Mouse (Mus musculus) neutrophil, adult 5-6 weeks (primary cell): ENCODE measurements around the gene Cldn20. TPM values are rescaled to one million over a fixed set of nuclear protein-coding genes. Genes with fewer than 3 reads are reported as not detected.

ENCODE experiments used
- ATAC-seq: fragments of 151-379, 151-347 bp; 2 replicates; pipeline ENCODE4 v1.8.0; 2017; ENCODE audit warnings: mild to moderate bottlenecking, moderate TSS enrichment; ENCODE audit not compliant: insufficient number of reproducible peaks, poor library complexity, low FRiP score, severe bottlenecking; ENCODE audit errors: extremely low read depth
- total RNA-seq: library from RNA; stranded (forward); fragments of 200-1000 nt; gene quantifications from 2 replicates; pipeline ENCODE4 v1.2.3, GENCODE M21; 2017

The Cldn20 gene
- total RNA-seq, 1 experiment from 2014 or later = 1.5 TPM

GRCm38 (mm10) chr17:3516406-3516805 lies 15.9 kb upstream of the Cldn20 start:
- no peak; the same call in 1 of the 2 replicates for ATAC-seq

GRCm38 (mm10) chr17:3520344-3520743 lies 12.0 kb upstream of the Cldn20 start:
- ATAC-seq = no peak

GRCm38 (mm10) chr17:3527841-3528471 lies 4.4 kb upstream of the Cldn20 start:
- no peak for ATAC-seq

GRCm38 (mm10) chr17:3529523-3529922 lies 2.8 kb upstream of the Cldn20 start:
- ATAC-seq = no peak

GRCm38 (mm10) chr17:3530549-3530948 lies 1.8 kb upstream of the Cldn20 start:
- ATAC-seq = no peak

GRCm38 (mm10) chr17:3531641-3532040 lies 713 bp upstream of the Cldn20 start:
- no peak for ATAC-seq

- no peak for ATAC-seq
Measured at GRCm38 (mm10) chr17:3533425-3533824, 1.1 kb downstream of the Cldn20 start.

- ATAC-seq = no peak
Measured at GRCm38 (mm10) chr17:3540304-3540703, 8.0 kb downstream of the Cldn20 start.

- ATAC-seq = no peak
Measured at GRCm38 (mm10) chr17:3541033-3541432, 8.7 kb downstream of the Cldn20 start.

GRCm38 (mm10) chr17:3547725-3548124 lies 15.4 kb downstream of the Cldn20 start:
- no peak for ATAC-seq

GRCm38 (mm10) chr17:3556251-3556650 lies 23.9 kb downstream of the Cldn20 start:
- no peak for ATAC-seq

- ATAC-seq = peak; percentile 99
Measured at GRCm38 (mm10) chr17:3557331-3558311, 25.3 kb downstream of the Cldn20 start, which contains the start of gene Tfb1m. Tfb1m (minus strand) TSS chr17:3557781.

- no peak for ATAC-seq
Measured at GRCm38 (mm10) chr17:3558356-3558870, 26.1 kb downstream of the Cldn20 start.

- ATAC-seq = no peak
Measured at GRCm38 (mm10) chr17:3560534-3560933, 28.2 kb downstream of the Cldn20 start.

GRCm38 (mm10) chr17:3562405-3562804 lies 30.1 kb downstream of the Cldn20 start:
- no peak for ATAC-seq

GRCm38 (mm10) chr17:3570876-3571275 lies 38.5 kb downstream of the Cldn20 start:
- peak; percentile 33; the same call in 1 of the 2 replicates for ATAC-seq
